Comparison of ENCODE assay signal across 8 mouse cellular contexts in genomic region chr1:98072045-98072444, GRCm38 (mm10). TPM values are rescaled to one million over a fixed set of nuclear protein-coding genes. Genes with fewer than 3 reads are reported as not detected.
DNase-seq lines count a peak whose midpoint lies in the region; ATAC-seq and TF ChIP-seq lines count a peak whose summit lies in the region.

No protein-coding gene starts in this region.

- no peak for TF ChIP-seq POLR2A in heart, adult 2 months (IDR thresholded peaks at IDR 0.05; ENCODE audit: insufficient read depth, low read depth, low read length)

- H3K4me1 ChIP-seq in heart, adult 2 months (ENCODE audit: control insufficient read depth, insufficient read depth, low read length), result peaks cover 2% of the 10 kb centered on the region
- peaks cover 3% of the 10 kb centered on the region; the same call in 1 of the 2 replicates for H3K4me1 ChIP-seq in kidney, embryonic 14.5 days (ENCODE audit: control insufficient read depth, insufficient read depth, low read length)
- H3K4me1 ChIP-seq in heart, embryonic 12.5 days (replicated peaks), result peaks cover 24% of the 10 kb centered on the region

- TF ChIP-seq CTCF in heart, adult 2 months (IDR thresholded peaks at IDR 0.05), result peak; percentile 59

- H3K27me3 ChIP-seq in heart, adult 2 months (ENCODE audit: control insufficient read depth, insufficient read depth, low read length), result no peaks in the 10 kb centered on the region
- no peaks in the 10 kb centered on the region for H3K27me3 ChIP-seq in kidney, embryonic 14.5 days (ENCODE audit: control insufficient read depth, insufficient read depth, low read length)
- H3K27me3 ChIP-seq in heart, embryonic 12.5 days (replicated peaks), result no peaks in the 10 kb centered on the region

- WGBS in heart, adult 2 months, result 74% methylated on average over 6 of the region's 6 CpGs
- 66% methylated on average over 6 of the region's 6 CpGs for WGBS in kidney, embryonic 14.5 days
- WGBS in heart, embryonic 12.5 days, result 51% methylated on average over 6 of the region's 6 CpGs

- H3K36me3 ChIP-seq in heart, adult 2 months (ENCODE audit: control insufficient read depth, insufficient read depth, low read length), result peaks cover 4% of the 10 kb centered on the region; the same call in 1 of the 2 replicates
- H3K36me3 ChIP-seq in kidney, embryonic 14.5 days (ENCODE audit: control insufficient read depth, insufficient read depth, low read length), result no peaks in the 10 kb centered on the region
- no peaks in the 10 kb centered on the region for H3K36me3 ChIP-seq in heart, embryonic 12.5 days

- H3K9me3 ChIP-seq in kidney, embryonic 14.5 days (ENCODE audit: control insufficient read depth, low read length), result 0 out of 2 replicates have a peak, but pooled peaks cover 3% of the 10 kb centered on the region
- 0 out of 2 replicates have a peak, but pooled peaks cover 3% of the 10 kb centered on the region for H3K9me3 ChIP-seq in heart, embryonic 12.5 days (replicated peaks)

- H3K79me2 ChIP-seq in heart, adult 2 months (replicated peaks; ENCODE audit: control insufficient read depth, insufficient read depth, low read length), result no peaks in the 10 kb centered on the region

- no peak for TF ChIP-seq EP300 in heart, adult 2 months (IDR thresholded peaks at IDR 0.05; ENCODE audit: insufficient read depth, low read depth, low read length)

- H3K4me2 ChIP-seq in kidney, embryonic 14.5 days (replicated peaks; ENCODE audit: low read depth, low read length), result no peak overlapping the region
- no peak overlapping the region for H3K4me2 ChIP-seq in heart, embryonic 12.5 days

- H3K9ac ChIP-seq in heart, adult 2 months (ENCODE audit: low read depth, low read length), result no peak overlapping the region
- no peak overlapping the region for H3K9ac ChIP-seq in kidney, embryonic 14.5 days (ENCODE audit: low read depth, low read length)
- no peak overlapping the region for H3K9ac ChIP-seq in heart, embryonic 12.5 days

- peak; percentile 52; the same call in 1 of the 2 replicates for ATAC-seq in kidney, embryonic 14.5 days (ENCODE audit: low FRiP score, low TSS enrichment)
- ATAC-seq in neutrophil, adult 5-6 weeks (ENCODE audit: extremely low read depth, insufficient number of reproducible peaks, low FRiP score, poor library complexity, severe bottlenecking), result 0 out of 2 replicates have a peak, but pooled peaks have one; percentile 6
- ATAC-seq in heart, embryonic 12.5 days (ENCODE audit: insufficient number of reproducible peaks, low FRiP score), result no peak

- no peak overlapping the region for H3K27ac ChIP-seq in heart, adult 2 months
- H3K27ac ChIP-seq in kidney, embryonic 14.5 days (ENCODE audit: low read depth, low read length), result no peak overlapping the region
- no peak overlapping the region for H3K27ac ChIP-seq in heart, embryonic 12.5 days (ENCODE audit: poor library complexity, severe bottlenecking)

- no peak overlapping the region for H3K4me3 ChIP-seq in heart, adult 2 months
- no peak overlapping the region for H3K4me3 ChIP-seq in kidney, embryonic 14.5 days (ENCODE audit: low read length)
- no peak overlapping the region for H3K4me3 ChIP-seq in heart, embryonic 12.5 days

- intact Hi-C loops in heart, adult 2 months (cut with DNase I), result no loop called here

- DNase-seq in heart, adult 2 months, result no peak
- no peak for DNase-seq in heart, adult 9 months (ENCODE audit: low spot score in 2 of 2)
- peak; percentile 10 for DNase-seq in CD4-positive helper T cell, adult 2 months (ENCODE audit: low read depth, low spot score)
- DNase-seq in adrenal gland, postnatal 10 days, result peak; percentile 71
- no peak for DNase-seq in urinary bladder, postnatal 4 days (ENCODE audit: low spot score in 2 of 2)

RNA-seq across cellular contexts. Expression of gene Pam, which starts 23.4 kb away (rescaled TPM):
- 100 to 1,000 TPM; 593 to 641 TPM for total RNA-seq in heart, adult 2 months (2021)
- 313 and 472 TPM in 2 replicates for polyA plus RNA-seq in heart, adult 2 months (2012; rRNA removed)
- 100 to 1,000 TPM; 205 to 219 TPM for total RNA-seq in adrenal gland, postnatal 10 days (2021)
- polyA plus RNA-seq in kidney, embryonic 14.5 days (2014; fragmentation: Nextera tagmentation; extraction: Ambion mirVana), result 28.2 and 31.9 TPM in 2 replicates
- 7.8 and 12.4 TPM in 2 replicates for total RNA-seq in neutrophil, adult 5-6 weeks (2017)
- polyA plus RNA-seq in heart, embryonic 12.5 days (2016; fragmentation: Nextera tagmentation; extraction: Ambion mirVana), result 376 and 393 TPM in 2 replicates

Comparison
In these comparisons a context has a peak if more than half of its experiments do, and no peak if none do; other contexts are left out.
1. DNase-seq: peak in CD4-positive helper T cell, adult 2 months (single experiment) and adrenal gland, postnatal 10 days (single experiment); none in heart, adult 2 months (0 of 2), heart, adult 9 months (0 of 2) and urinary bladder, postnatal 4 days (0 of 2).
2. RNA of gene Pam, which starts 23.4 kb away (total RNA-seq): 593 to 641 TPM in heart, adult 2 months and 205 to 219 TPM in adrenal gland, postnatal 10 days; 7.8 to 12.4 TPM in neutrophil, adult 5-6 weeks; every median in the first group is over 10 times any median in the second.